Mouse (Mus musculus) left cerebral cortex, adult 2 months (tissue): ENCODE measurements at regions not wholly inside any gene's neighbourhood (a gene's known extent, or its start where the extent isn't known, plus 50 kb on each side); places are given as distances from the start of the nearest gene placed in this dataset.

Source experiments
- DNase-seq, 2 experiments: peaks; one replicate each; pipeline ENCODE4 v3.0.0; 2021 to 2022; ENCODE audit warnings: low spot score in 2 of 2, mixed read lengths in 1 of 2; ENCODE audit errors: extremely low spot score in 1 of 2
- H3K27ac ChIP-seq: fragments of 200-600 bp; 2 replicates; pipeline ENCODE4 v1.8.1; 2022
- H3K4me3 ChIP-seq: fragments of 200-600 bp; 2 replicates; pipeline ENCODE4 v1.8.1; 2022
- CTCF ChIP-seq: fragments of 200-600 bp; IDR thresholded peaks from 2 replicates; pipeline ENCODE4 v1.8.1; 2022; ENCODE audit warnings: antibody characterized with exemption, mild to moderate bottlenecking, moderate library complexity
- intact Hi-C: fragments of 180-260 bp; cut with DNase I; formaldehyde crosslinking; loops from one replicate; pipeline ENCODE4 v1.15.1; 2025

DNA sequence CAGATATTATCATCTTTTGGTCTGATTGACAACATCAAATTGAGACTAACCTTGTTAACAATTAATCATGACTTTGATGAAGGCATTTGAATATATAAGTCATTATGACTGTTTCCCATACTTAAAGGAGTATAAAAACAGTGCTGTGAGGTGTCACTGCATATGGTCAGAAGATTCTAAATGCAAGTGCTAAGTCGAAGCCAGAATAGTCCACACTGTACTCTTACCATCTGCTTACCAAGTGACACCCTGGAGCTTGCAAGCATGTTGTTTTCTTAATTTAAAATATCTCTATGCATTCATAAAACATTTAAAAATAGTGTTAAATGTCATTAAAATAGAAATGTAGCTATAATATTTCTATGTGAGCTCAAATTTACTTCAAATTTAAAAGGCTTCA lies 63.9 kb downstream of the Gm21834 start:
- DNase-seq: no peak
- TF ChIP-seq CTCF: no peak
- no peak overlapping the region for H3K27ac ChIP-seq
- intact Hi-C loops: loop anchor here (10.0 kb wide), 1 partner anchor 323 kb away; the partner anchor contains the start of gene Adgre1
- H3K4me3 ChIP-seq: no peak overlapping the region
